Mouse (Mus musculus) hindbrain, embryonic 16.5 days (tissue): Measurements from ENCODE around the gene Mettl9. TPM values are rescaled to one million over a fixed set of nuclear protein-coding genes. Genes with fewer than 3 reads are reported as not detected.

Experiments used
- ATAC-seq: fragments of 200-750 bp; cut with Nextera tagmentation; 2 replicates; pipeline ENCODE4 v1.8.0; 2017; ENCODE audit warnings: moderate TSS enrichment, moderate library complexity
- H3K27ac ChIP-seq: fragments of 300-500 bp; sonication (generic); 2 replicates; pipeline ENCODE4 v1.5.1; 2014; ENCODE audit warnings: low read depth, mild to moderate bottlenecking, control low read depth, low read length, moderate library complexity
- H3K27me3 ChIP-seq: fragments of 300-500 bp; sonication (generic); replicated peaks from 2 replicates; pipeline ENCODE4 v1.6.1; 2014; ENCODE audit warnings: low read length; ENCODE audit not compliant: control insufficient read depth, insufficient read depth
- H3K36me3 ChIP-seq: fragments of 300-500 bp; sonication (generic); 2 replicates; pipeline ENCODE4 v1.6.1; 2014; ENCODE audit warnings: mild to moderate bottlenecking, low read length, moderate library complexity, mixed read lengths; ENCODE audit not compliant: control insufficient read depth, insufficient read depth
- H3K4me1 ChIP-seq: fragments of 300-500 bp; sonication (generic); 2 replicates; pipeline ENCODE4 v1.6.1; 2014; ENCODE audit warnings: low read depth, low read length; ENCODE audit not compliant: control insufficient read depth, insufficient read depth
- H3K4me2 ChIP-seq: fragments of 300-500 bp; sonication (generic); 2 replicates; pipeline ENCODE4 v1.6.1; 2014; ENCODE audit warnings: mild to moderate bottlenecking, low read length, control low read depth, moderate library complexity
- H3K4me3 ChIP-seq: fragments of 300-500 bp; sonication (generic); 2 replicates; pipeline ENCODE4 v1.5.1; 2014; ENCODE audit warnings: mild to moderate bottlenecking, low read length, control low read depth, moderate library complexity
- H3K9ac ChIP-seq: fragments of 300-500 bp; sonication (generic); 2 replicates; pipeline ENCODE4 v1.6.1; 2014; ENCODE audit warnings: low read depth, mild to moderate bottlenecking, control low read depth, low read length, moderate library complexity
- H3K9me3 ChIP-seq: fragments of 300-500 bp; sonication (generic); 2 replicates; pipeline ENCODE4 v1.6.1; 2014; ENCODE audit warnings: mild to moderate bottlenecking, low read length, moderate library complexity; ENCODE audit not compliant: control insufficient read depth
- WGBS: fragments of 180-500 bp; shearing (Covaris S2); extraction: QIAGEN DNeasy Blood & Tissue Kit; methylation state at CpG from one replicate; pipeline ENCODE4 v1.1.7; 2014; 5-methylcytosine and 5-hydroxymethylcytosine counted together
- polyA plus RNA-seq: library from polyadenylated mRNA; unstranded; fragments of >200 nt; fragmentation: Nextera tagmentation; extraction: Ambion mirVana; gene quantifications from 2 replicates; pipeline ENCODE4 v1.2.1, GENCODE M21; 2015

Gene Mettl9
- polyA plus RNA-seq, 1 experiment from 2014 or later: 175 TPM

GRCm38 (mm10) chr7:121111762-121112161 lies 77.5 kb downstream of the Mettl9 start:
- Histone ChIP-seq H3K4me2 (no peak overlapping the region), H3K9ac (no peak overlapping the region), H3K4me3 (no peak overlapping the region), H3K36me3 (no peaks in the 10 kb centered on the region), H3K4me1 (no peaks in the 10 kb centered on the region), H3K9me3 (no peaks in the 10 kb centered on the region), H3K27ac (no peak overlapping the region), H3K27me3 (no peaks in the 10 kb centered on the region)
- 69% methylated on average over 3 of the region's 3 CpGs for WGBS
- ATAC-seq: no peak

GRCm38 (mm10) chr7:121120143-121120818 lies 86.0 kb downstream of the Mettl9 start:
- no peaks in the 10 kb centered on the region for H3K4me1 ChIP-seq
- H3K36me3 ChIP-seq: no peaks in the 10 kb centered on the region
- H3K4me2 ChIP-seq: no peak overlapping the region
- H3K27me3 ChIP-seq: no peaks in the 10 kb centered on the region
- no peak overlapping the region for H3K4me3 ChIP-seq
- H3K27ac ChIP-seq: no peak overlapping the region
- no peak overlapping the region for H3K9ac ChIP-seq
- H3K9me3 ChIP-seq: no peaks in the 10 kb centered on the region
- peak; percentile 78 for ATAC-seq
- WGBS: 12% methylated on average over 10 of the region's 10 CpGs

Other genes with a start within 250 kb of the Mettl9 start
- gene Gm5737, start 222.1 kb upstream of the Mettl9 start, polyA plus RNA-seq: 0.11 and 0.16 TPM in 2 replicates
- 37.4 and 40.3 TPM in 2 replicates for gene Eef2k, start 191.6 kb upstream of the Mettl9 start, polyA plus RNA-seq
- 24.0 and 27.2 TPM in 2 replicates for gene Polr3e, start 116.7 kb upstream of the Mettl9 start, polyA plus RNA-seq
- 14.7 and 15.3 TPM in 2 replicates for gene Cdr2, start 52.1 kb upstream of the Mettl9 start, polyA plus RNA-seq
- gene Mfsd13b, start 51.9 kb upstream of the Mettl9 start, polyA plus RNA-seq: 0.35 TPM in 1 of 2 replicates, not detected in the other
- gene Igsf6, start 40.1 kb downstream of the Mettl9 start, polyA plus RNA-seq: 1.0 and 1.2 TPM in 2 replicates
- 0.20 and 0.29 TPM in 2 replicates for gene Otoa, start 47.2 kb downstream of the Mettl9 start, polyA plus RNA-seq